Mouse (Mus musculus) forebrain, embryonic 12.5 days (tissue): ENCODE measurements around the gene Ccdc121. TPM values are rescaled to one million over a fixed set of nuclear protein-coding genes. Genes with fewer than 3 reads are reported as not detected.

ENCODE experiments used
- ATAC-seq: fragments of 200-750 bp; cut with Nextera tagmentation; 2 replicates; pipeline ENCODE4 v1.8.0; 2017; ENCODE audit warnings: moderate TSS enrichment; ENCODE audit not compliant: low FRiP score
- H3K27ac ChIP-seq: fragments of 300-500 bp; sonication (generic); 2 replicates; pipeline ENCODE4 v1.5.1; 2016; ENCODE audit warnings: mild to moderate bottlenecking
- H3K27me3 ChIP-seq: fragments of 300-500 bp; sonication (generic); 2 replicates; pipeline ENCODE4 v1.6.1; 2016; ENCODE audit warnings: mild to moderate bottlenecking
- H3K36me3 ChIP-seq: fragments of 300-500 bp; sonication (generic); replicated peaks from 2 replicates; pipeline ENCODE4 v1.6.1; 2016; ENCODE audit warnings: mild to moderate bottlenecking
- H3K4me1 ChIP-seq: fragments of 300-500 bp; sonication (generic); 2 replicates; pipeline ENCODE4 v1.6.1; 2016
- H3K4me2 ChIP-seq: fragments of 300-500 bp; sonication (generic); 2 replicates; pipeline ENCODE4 v1.6.1; 2016; ENCODE audit warnings: mild to moderate bottlenecking, moderate library complexity
- H3K4me3 ChIP-seq: fragments of 300-500 bp; sonication (generic); replicated peaks from 2 replicates; pipeline ENCODE4 v1.5.1; 2016; ENCODE audit warnings: mild to moderate bottlenecking
- H3K9ac ChIP-seq: fragments of 300-500 bp; sonication (generic); 2 replicates; pipeline ENCODE4 v1.6.1; 2016; ENCODE audit warnings: mild to moderate bottlenecking
- H3K9me3 ChIP-seq: fragments of 300-500 bp; sonication (generic); 2 replicates; pipeline ENCODE4 v1.6.1; 2016
- WGBS: fragments of 180-500 bp; shearing (Covaris S2); methylation state at CpG from one replicate; pipeline ENCODE4 v1.1.7; 2016; 5-methylcytosine and 5-hydroxymethylcytosine counted together
- polyA plus RNA-seq: library from polyadenylated mRNA; unstranded; fragments of >200 nt; fragmentation: Nextera tagmentation; extraction: Ambion mirVana; gene quantifications from 2 replicates; pipeline ENCODE4 v1.2.1, GENCODE M21; 2016

The Ccdc121 gene
- polyA plus RNA-seq, 1 experiment from 2014 or later: not detected

DNA sequence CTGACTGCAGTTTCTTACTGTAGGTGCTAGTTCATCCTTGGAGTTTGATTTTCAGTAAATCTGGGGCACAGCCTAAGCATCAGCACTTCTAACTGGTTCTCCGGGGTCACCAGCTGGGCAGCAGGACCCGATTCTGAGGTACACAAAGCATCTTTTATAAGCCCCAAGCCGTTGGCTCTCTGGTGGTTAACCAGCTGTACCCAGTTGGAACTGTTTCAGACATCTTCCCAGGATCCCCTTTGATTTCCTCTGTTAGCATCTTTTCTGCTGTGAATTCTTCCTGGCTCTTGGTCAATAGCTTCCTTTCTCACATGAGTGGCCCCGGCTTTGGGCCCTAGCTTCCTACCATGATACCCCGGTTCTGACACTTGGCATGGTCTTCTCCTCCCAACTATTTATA lies 26.6 kb downstream of the Ccdc121 start:
- Histone ChIP-seq H3K4me1 (no peaks in the 10 kb centered on the region), H3K9me3 (no peaks in the 10 kb centered on the region), H3K27ac (no peak overlapping the region), H3K4me3 (no peak overlapping the region), H3K9ac (no peak overlapping the region), H3K27me3 (no peaks in the 10 kb centered on the region), H3K36me3 (no peaks in the 10 kb centered on the region), H3K4me2 (no peak overlapping the region)
- 78% methylated on average over 5 of the region's 5 CpGs for WGBS
- no peak for ATAC-seq

DNA sequence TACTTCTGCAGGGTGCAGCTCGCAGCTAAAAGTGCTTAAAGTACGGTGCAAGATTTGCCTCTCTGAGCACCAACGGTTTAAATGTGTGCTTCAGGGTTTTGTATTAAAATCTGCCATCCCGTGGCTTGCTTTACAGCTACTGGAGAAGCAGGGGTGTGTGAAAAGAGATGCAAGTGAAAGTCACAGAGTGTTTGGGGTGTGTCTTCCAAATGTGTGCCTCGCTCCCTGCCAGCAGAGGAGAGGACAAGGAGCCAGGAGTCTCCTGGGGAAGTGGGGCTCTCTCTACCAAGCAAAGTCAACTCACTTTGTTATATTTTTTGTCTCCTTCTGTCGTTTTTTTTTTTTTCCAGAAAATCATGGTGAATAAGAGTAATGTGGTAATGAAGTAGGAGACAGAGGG lies 34.7 kb downstream of the Ccdc121 start:
- Histone ChIP-seq H3K27ac (no peak overlapping the region), H3K9me3 (peaks cover 3% of the 10 kb centered on the region), H3K27me3 (no peaks in the 10 kb centered on the region), H3K36me3 (no peaks in the 10 kb centered on the region), H3K4me2 (no peak overlapping the region), H3K9ac (no peak overlapping the region), H3K4me3 (no peak overlapping the region), H3K4me1 (no peaks in the 10 kb centered on the region)
- ATAC-seq: no peak
- 79% methylated on average over 6 of the region's 6 CpGs for WGBS

DNA sequence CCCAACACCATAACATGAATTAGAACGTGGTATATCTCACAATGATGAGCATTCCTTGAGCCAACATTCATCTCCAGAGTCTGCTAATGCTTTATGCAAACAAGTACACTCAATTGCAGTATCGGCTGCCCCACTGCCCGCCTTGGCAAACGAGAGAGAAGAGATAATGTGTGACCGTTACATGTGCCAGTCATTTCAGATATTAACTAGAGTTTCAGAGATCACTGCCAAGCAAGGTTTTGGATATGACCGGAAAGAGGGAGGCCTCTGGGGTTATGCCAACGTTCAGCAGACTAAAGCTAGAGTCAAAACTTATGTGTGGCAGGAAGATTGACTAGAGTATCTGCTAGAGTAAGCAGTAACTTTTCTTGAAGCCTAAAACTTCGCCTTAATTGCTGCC lies 35.1 kb downstream of the Ccdc121 start:
- no peak for ATAC-seq
- 85% methylated on average over 8 of the region's 8 CpGs for WGBS

GRCm38 (mm10) chr1:181469415-181469814 lies 41.8 kb downstream of the Ccdc121 start:
- Histone ChIP-seq H3K9me3 (peaks cover 13% of the 10 kb centered on the region), H3K27me3 (no peaks in the 10 kb centered on the region), H3K4me2 (no peak overlapping the region), H3K9ac (no peak overlapping the region), H3K4me1 (no peaks in the 10 kb centered on the region), H3K36me3 (no peaks in the 10 kb centered on the region), H3K4me3 (no peak overlapping the region), H3K27ac (no peak overlapping the region)
- 87% methylated on average over 8 of the region's 8 CpGs for WGBS
- no peak for ATAC-seq

More for the DNA sequence above, 35.1 kb downstream of the Ccdc121 start:
- peaks cover 7% of the 10 kb centered on the region for H3K9me3 ChIP-seq
- no peaks in the 10 kb centered on the region for H3K27me3 ChIP-seq
- H3K4me3 ChIP-seq: no peak overlapping the region
- no peak overlapping the region for H3K27ac ChIP-seq
- no peak overlapping the region for H3K4me2 ChIP-seq
- no peaks in the 10 kb centered on the region for H3K36me3 ChIP-seq
- H3K9ac ChIP-seq: no peak overlapping the region
- H3K4me1 ChIP-seq: no peaks in the 10 kb centered on the region

- H3K36me3 ChIP-seq: no peaks in the 10 kb centered on the region
- no peaks in the 10 kb centered on the region for H3K27me3 ChIP-seq
- H3K9me3 ChIP-seq: peaks cover 13% of the 10 kb centered on the region
- ATAC-seq: no peak
- H3K4me3 ChIP-seq: no peak overlapping the region
- no peaks in the 10 kb centered on the region for H3K4me1 ChIP-seq
- WGBS: 92% methylated on average over 6 of the region's 6 CpGs
- no peak overlapping the region for H3K9ac ChIP-seq
- no peak overlapping the region for H3K4me2 ChIP-seq
- H3K27ac ChIP-seq: no peak overlapping the region
Measured at GRCm38 (mm10) chr1:181467321-181467670, 44.0 kb downstream of the Ccdc121 start.

GRCm38 (mm10) chr1:181466601-181467320 lies 44.5 kb downstream of the Ccdc121 start:
- H3K4me1 ChIP-seq: no peaks in the 10 kb centered on the region
- peaks cover 13% of the 10 kb centered on the region for H3K9me3 ChIP-seq
- WGBS: 85% methylated on average over 17 of the region's 17 CpGs
- H3K9ac ChIP-seq: no peak overlapping the region
- no peak overlapping the region for H3K4me2 ChIP-seq
- no peaks in the 10 kb centered on the region for H3K27me3 ChIP-seq
- no peaks in the 10 kb centered on the region for H3K36me3 ChIP-seq
- H3K4me3 ChIP-seq: no peak overlapping the region
- no peak overlapping the region; the same call in 1 of the 2 replicates for H3K27ac ChIP-seq
- ATAC-seq: no peak

GRCm38 (mm10) chr1:181466040-181466439 lies 45.2 kb downstream of the Ccdc121 start:
- no peaks in the 10 kb centered on the region for H3K4me1 ChIP-seq
- WGBS: 92% methylated on average over 6 of the region's 6 CpGs
- no peaks in the 10 kb centered on the region for H3K27me3 ChIP-seq
- H3K4me2 ChIP-seq: no peak overlapping the region
- no peaks in the 10 kb centered on the region for H3K36me3 ChIP-seq
- no peak overlapping the region for H3K4me3 ChIP-seq
- no peak overlapping the region for H3K9ac ChIP-seq
- no peak overlapping the region for H3K27ac ChIP-seq
- ATAC-seq: no peak
- peaks cover 5% of the 10 kb centered on the region for H3K9me3 ChIP-seq

- H3K4me2 ChIP-seq: no peak overlapping the region
- H3K9me3 ChIP-seq: no peaks in the 10 kb centered on the region
- no peak for ATAC-seq
- no peak overlapping the region for H3K27ac ChIP-seq
- no peak overlapping the region for H3K4me3 ChIP-seq
- H3K4me1 ChIP-seq: no peaks in the 10 kb centered on the region
- H3K27me3 ChIP-seq: no peaks in the 10 kb centered on the region
- WGBS: 60% methylated on average over 5 of the region's 5 CpGs
- H3K9ac ChIP-seq: no peak overlapping the region
- H3K36me3 ChIP-seq: no peaks in the 10 kb centered on the region
Measured at GRCm38 (mm10) chr1:181465027-181465426, 46.2 kb downstream of the Ccdc121 start.

DNA sequence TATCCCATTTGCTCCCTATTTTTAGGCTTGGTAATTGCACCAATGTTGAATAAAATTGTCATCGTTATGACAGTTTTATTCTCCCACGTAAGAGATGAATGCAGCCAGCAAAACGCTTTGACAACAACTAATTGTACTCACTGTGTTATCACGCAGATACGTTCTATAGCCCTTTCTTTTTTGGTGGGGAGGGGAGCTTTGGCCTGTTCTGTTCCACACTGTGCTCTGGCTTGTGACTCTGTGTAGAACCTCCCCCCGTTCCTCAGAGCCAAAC lies 48.4 kb downstream of the Ccdc121 start:
- Histone ChIP-seq H3K27me3 (no peaks in the 10 kb centered on the region), H3K9ac (no peak overlapping the region), H3K4me2 (no peak overlapping the region), H3K4me3 (no peak overlapping the region), H3K4me1 (no peaks in the 10 kb centered on the region), H3K36me3 (no peaks in the 10 kb centered on the region), H3K27ac (no peak overlapping the region), H3K9me3 (no peaks in the 10 kb centered on the region)
- ATAC-seq: no peak
- 50% methylated on average over 6 of the region's 6 CpGs for WGBS

- ATAC-seq: no peak
- H3K9ac ChIP-seq: no peak overlapping the region
- H3K36me3 ChIP-seq: no peaks in the 10 kb centered on the region
- no peaks in the 10 kb centered on the region for H3K27me3 ChIP-seq
- H3K9me3 ChIP-seq: no peaks in the 10 kb centered on the region
- no peak overlapping the region for H3K4me2 ChIP-seq
- WGBS: 59% methylated on average over 8 of the region's 8 CpGs
- no peak overlapping the region for H3K27ac ChIP-seq
- no peaks in the 10 kb centered on the region for H3K4me1 ChIP-seq
- no peak overlapping the region for H3K4me3 ChIP-seq
Measured at GRCm38 (mm10) chr1:181462051-181462905, 49.0 kb downstream of the Ccdc121 start.

GRCm38 (mm10) chr1:181461484-181461883 lies 49.8 kb downstream of the Ccdc121 start:
- ATAC-seq: no peak
- Histone ChIP-seq H3K4me2 (no peak overlapping the region), H3K27me3 (no peaks in the 10 kb centered on the region), H3K4me1 (no peaks in the 10 kb centered on the region), H3K9me3 (no peaks in the 10 kb centered on the region), H3K4me3 (no peak overlapping the region), H3K27ac (no peak overlapping the region), H3K9ac (no peak overlapping the region), H3K36me3 (no peaks in the 10 kb centered on the region)
- 91% methylated on average over 8 of the region's 8 CpGs for WGBS

- H3K9me3 ChIP-seq: no peaks in the 10 kb centered on the region
- H3K4me3 ChIP-seq: no peak overlapping the region
- WGBS: 78% methylated on average over 2 of the region's 2 CpGs
- no peaks in the 10 kb centered on the region for H3K27me3 ChIP-seq
- no peak overlapping the region for H3K4me2 ChIP-seq
- no peak overlapping the region for H3K27ac ChIP-seq
- no peaks in the 10 kb centered on the region for H3K36me3 ChIP-seq
- H3K9ac ChIP-seq: no peak overlapping the region
- H3K4me1 ChIP-seq: no peaks in the 10 kb centered on the region
- no peak for ATAC-seq
Measured at GRCm38 (mm10) chr1:181460283-181460682, 51.0 kb downstream of the Ccdc121 start.
